Mouse (Mus musculus): ENCODE results near the gene Zscan20. TPM values are rescaled to one million over a fixed set of nuclear protein-coding genes. Genes with fewer than 3 reads are reported as not detected.
A peak's percentile ranks its signal among the peaks of the same experiment; 100 is the strongest.

The Zscan20 gene
- polyA plus RNA-seq, 1 experiment from 2014 or later: 0.87 TPM

- peak; percentile 84 for ATAC-seq
- H3K36me3 ChIP-seq (ENCODE audit: control insufficient read depth, insufficient read depth): no peaks in the 10 kb centered on the region
- WGBS: 25% methylated on average over 8 of the region's 8 CpGs
- no peak overlapping the region for H3K9ac ChIP-seq (ENCODE audit: low read depth, low read length)
- H3K27me3 ChIP-seq (replicated peaks; ENCODE audit: control insufficient read depth, insufficient read depth, low read length): no peaks in the 10 kb centered on the region
- TF ChIP-seq CTCF (IDR thresholded peaks at IDR 0.05; ENCODE audit: low read depth): no peak
- no peak overlapping the region; the same call in 1 of the 2 replicates for H3K4me2 ChIP-seq (replicated peaks; ENCODE audit: low read depth)
- no peak overlapping the region for H3K4me3 ChIP-seq (ENCODE audit: low read depth, low read length)
- H3K4me1 ChIP-seq (replicated peaks; ENCODE audit: control insufficient read depth, insufficient read depth, low read length): no peaks in the 10 kb centered on the region; the same call in 1 of the 2 replicates
- H3K9me3 ChIP-seq (ENCODE audit: control insufficient read depth): no peaks in the 10 kb centered on the region
- H3K27ac ChIP-seq (ENCODE audit: low read depth, low read length): peak overlapping the region; percentile 79
Observed at GRCm38 (mm10) chr4:128648567-128649255, 38.8 kb upstream of the Zscan20 start.

GRCm38 (mm10) chr4:128646762-128647161, 36.9 kb upstream of the Zscan20 start:
- WGBS: 34% methylated on average over 7 of the region's 7 CpGs
- H3K4me1 ChIP-seq (replicated peaks; ENCODE audit: control insufficient read depth, insufficient read depth, low read length): no peaks in the 10 kb centered on the region; the same call in 1 of the 2 replicates
- no peak overlapping the region for H3K9ac ChIP-seq (ENCODE audit: low read depth, low read length)
- H3K27ac ChIP-seq (ENCODE audit: low read depth, low read length): no peak overlapping the region
- no peaks in the 10 kb centered on the region for H3K36me3 ChIP-seq (ENCODE audit: control insufficient read depth, insufficient read depth)
- H3K9me3 ChIP-seq (ENCODE audit: control insufficient read depth): no peaks in the 10 kb centered on the region
- ATAC-seq: no peak
- H3K27me3 ChIP-seq (replicated peaks; ENCODE audit: control insufficient read depth, insufficient read depth, low read length): no peaks in the 10 kb centered on the region
- no peak overlapping the region for H3K4me3 ChIP-seq (ENCODE audit: low read depth, low read length)
- H3K4me2 ChIP-seq (replicated peaks; ENCODE audit: low read depth): no peak overlapping the region
- no peak for TF ChIP-seq CTCF (IDR thresholded peaks at IDR 0.05; ENCODE audit: low read depth)

GRCm38 (mm10) chr4:128645896-128646295, 36.0 kb upstream of the Zscan20 start:
- no peak for ATAC-seq
- TF ChIP-seq CTCF (IDR thresholded peaks at IDR 0.05; ENCODE audit: low read depth): no peak
- H3K4me1 ChIP-seq (replicated peaks; ENCODE audit: control insufficient read depth, insufficient read depth, low read length): no peaks in the 10 kb centered on the region; the same call in 1 of the 2 replicates
- no peak overlapping the region for H3K4me3 ChIP-seq (ENCODE audit: low read depth, low read length)
- H3K27ac ChIP-seq (ENCODE audit: low read depth, low read length): no peak overlapping the region
- no peaks in the 10 kb centered on the region for H3K36me3 ChIP-seq (ENCODE audit: control insufficient read depth, insufficient read depth)
- H3K4me2 ChIP-seq (replicated peaks; ENCODE audit: low read depth): no peak overlapping the region
- 65% methylated on average over 6 of the region's 6 CpGs for WGBS
- H3K9me3 ChIP-seq (ENCODE audit: control insufficient read depth): no peaks in the 10 kb centered on the region
- no peak overlapping the region for H3K9ac ChIP-seq (ENCODE audit: low read depth, low read length)
- H3K27me3 ChIP-seq (replicated peaks; ENCODE audit: control insufficient read depth, insufficient read depth, low read length): no peaks in the 10 kb centered on the region

GRCm38 (mm10) chr4:128641766-128642717, 32.1 kb upstream of the Zscan20 start:
- Histone ChIP-seq H3K9me3 (ENCODE audit: control insufficient read depth) (no peaks in the 10 kb centered on the region), H3K4me2 (replicated peaks; ENCODE audit: low read depth) (no peak overlapping the region), H3K9ac (ENCODE audit: low read depth, low read length) (no peak overlapping the region), H3K4me1 (replicated peaks; ENCODE audit: control insufficient read depth, insufficient read depth, low read length) (peaks cover 8% of the 10 kb centered on the region; the same call in 1 of the 2 replicates), H3K27ac (ENCODE audit: low read depth, low read length) (peak overlapping the region; percentile 17; the same call in 1 of the 2 replicates), H3K4me3 (ENCODE audit: low read depth, low read length) (no peak overlapping the region), H3K36me3 (ENCODE audit: control insufficient read depth, insufficient read depth) (no peaks in the 10 kb centered on the region), H3K27me3 (replicated peaks; ENCODE audit: control insufficient read depth, insufficient read depth, low read length) (no peaks in the 10 kb centered on the region)
- ATAC-seq: peak; percentile 57
- 28% methylated on average over 23 of the region's 23 CpGs for WGBS
- TF ChIP-seq CTCF (IDR thresholded peaks at IDR 0.05; ENCODE audit: low read depth): no peak

GRCm38 (mm10) chr4:128638265-128638923, 28.5 kb upstream of the Zscan20 start:
- no peak overlapping the region for H3K4me3 ChIP-seq (ENCODE audit: low read depth, low read length)
- no peaks in the 10 kb centered on the region for H3K9me3 ChIP-seq (ENCODE audit: control insufficient read depth)
- H3K4me1 ChIP-seq (replicated peaks; ENCODE audit: control insufficient read depth, insufficient read depth, low read length): peaks cover 12% of the 10 kb centered on the region; the same call in 1 of the 2 replicates
- H3K27me3 ChIP-seq (replicated peaks; ENCODE audit: control insufficient read depth, insufficient read depth, low read length): no peaks in the 10 kb centered on the region
- TF ChIP-seq CTCF (IDR thresholded peaks at IDR 0.05; ENCODE audit: low read depth): no peak
- WGBS: 77% methylated on average over 18 of the region's 18 CpGs
- no peak overlapping the region for H3K27ac ChIP-seq (ENCODE audit: low read depth, low read length)
- no peak overlapping the region for H3K4me2 ChIP-seq (replicated peaks; ENCODE audit: low read depth)
- H3K36me3 ChIP-seq (ENCODE audit: control insufficient read depth, insufficient read depth): no peaks in the 10 kb centered on the region
- ATAC-seq: no peak
- no peak overlapping the region for H3K9ac ChIP-seq (ENCODE audit: low read depth, low read length)
